Mouse (Mus musculus): ENCODE data around the gene Olfr633. TPM values are rescaled to one million over a fixed set of nuclear protein-coding genes. Genes with fewer than 3 reads are reported as not detected.

Olfr633 gene
- polyA plus RNA-seq, 1 experiment: not detected

GRCm38 (mm10) chr7:103970852-103971251, 26.6 kb downstream of the Olfr633 start, which contains the start of gene Olfr635:
Gene Olfr635 (plus strand): TSS chr7:103971152.
- no peak within 1 kb of the TSS for H3K4me3 ChIP-seq (replicated peaks; ENCODE audit: insufficient read depth, low read depth, low read length)
- no peaks in the 10 kb centered on the region for H3K27me3 ChIP-seq (ENCODE audit: control insufficient read depth, insufficient read depth, low read length)
- WGBS: 85% methylated on average over 1 of the region's 1 CpGs
- no peaks in the 10 kb centered on the region for H3K4me1 ChIP-seq (ENCODE audit: control insufficient read depth, insufficient read depth, low read length)
- TF ChIP-seq CTCF (IDR thresholded peaks at IDR 0.05; ENCODE audit: borderline replicate concordance, insufficient read depth, low read depth, low read length) (no peak), POLR2A (IDR thresholded peaks at IDR 0.05; ENCODE audit: borderline replicate concordance, insufficient read depth, low read length) (no peak)
- H3K27ac ChIP-seq (ENCODE audit: insufficient read depth, low read length): no peak within 1 kb of the TSS
- DNase-seq: no peak

DNA sequence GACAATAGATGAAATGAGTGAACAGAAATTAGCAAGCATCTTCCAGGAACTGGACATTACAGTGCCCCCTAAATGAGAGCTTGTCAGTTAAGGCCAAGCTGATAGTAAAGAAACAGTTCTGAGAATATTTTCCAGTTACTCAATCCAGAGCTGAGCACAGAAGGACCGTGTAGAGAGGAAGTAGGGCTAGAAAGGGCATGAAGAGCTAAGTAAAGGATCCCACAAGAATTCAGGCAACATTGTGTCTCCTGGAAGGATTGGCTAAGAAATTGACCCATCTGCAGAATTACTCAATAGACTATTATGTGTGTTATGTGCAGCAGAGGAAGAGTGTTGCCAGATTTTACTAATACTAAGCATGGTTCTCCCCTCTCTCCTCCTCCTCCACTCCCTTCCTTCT, 27.5 kb downstream of the Olfr633 start:
- Histone ChIP-seq H3K27ac (ENCODE audit: insufficient read depth, low read length) (no peak overlapping the region), H3K4me1 (ENCODE audit: control insufficient read depth, insufficient read depth, low read length) (no peaks in the 10 kb centered on the region), H3K4me3 (replicated peaks; ENCODE audit: insufficient read depth, low read depth, low read length) (no peak overlapping the region), H3K27me3 (ENCODE audit: control insufficient read depth, insufficient read depth, low read length) (no peaks in the 10 kb centered on the region)
- no peak for DNase-seq
- TF ChIP-seq CTCF (IDR thresholded peaks at IDR 0.05; ENCODE audit: borderline replicate concordance, insufficient read depth, low read depth, low read length): no peak
- no peak for TF ChIP-seq POLR2A (IDR thresholded peaks at IDR 0.05; ENCODE audit: borderline replicate concordance, insufficient read depth, low read length)
- WGBS: 37% methylated on average over 1 of the region's 1 CpGs

DNA sequence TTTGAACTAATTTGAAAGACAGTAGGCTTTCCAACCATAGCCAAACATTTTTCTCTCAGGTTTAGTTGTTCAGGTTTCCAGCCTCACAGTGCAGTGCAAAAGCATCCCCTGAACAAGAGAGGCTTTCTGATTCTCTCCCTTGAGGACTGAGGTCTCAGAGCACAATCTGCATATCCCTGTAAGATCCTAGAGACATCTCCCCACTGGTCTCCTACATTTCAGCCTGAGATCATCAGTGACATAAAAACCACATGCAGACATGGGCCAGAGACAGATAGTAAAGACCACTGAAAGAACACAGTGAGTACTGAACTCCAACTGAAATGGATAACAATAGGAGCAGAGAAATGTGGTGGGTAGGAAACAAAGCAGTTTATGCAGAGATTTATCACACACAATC, 54.2 kb downstream of the Olfr633 start, which contains the start of gene Olfr638:
Olfr638 (plus strand) TSS at position 301 of the 400 bp plus-strand sequence.
- no peaks in the 10 kb centered on the region for H3K4me1 ChIP-seq (ENCODE audit: control insufficient read depth, insufficient read depth, low read length)
- H3K4me3 ChIP-seq (replicated peaks; ENCODE audit: insufficient read depth, low read depth, low read length): no peak within 1 kb of the TSS
- H3K27ac ChIP-seq (ENCODE audit: insufficient read depth, low read length): no peak within 1 kb of the TSS
- H3K27me3 ChIP-seq (ENCODE audit: control insufficient read depth, insufficient read depth, low read length): no peaks in the 10 kb centered on the region
- TF ChIP-seq CTCF (IDR thresholded peaks at IDR 0.05; ENCODE audit: borderline replicate concordance, insufficient read depth, low read depth, low read length): no peak
- no peak for TF ChIP-seq POLR2A (IDR thresholded peaks at IDR 0.05; ENCODE audit: borderline replicate concordance, insufficient read depth, low read length)
- no peak for DNase-seq

Other genes starting within 250 kb of the Olfr633 start
- gene Olfr243, start 229.8 kb upstream of the Olfr633 start, polyA plus RNA-seq (2012; rRNA removed): not detected in 2 replicates
- not detected in 2 replicates for gene Olfr628, start 214.1 kb upstream of the Olfr633 start, polyA plus RNA-seq (2012; rRNA removed)
- gene Olfr629, start 199.5 kb upstream of the Olfr633 start, polyA plus RNA-seq (2012; rRNA removed): not detected in 2 replicates
- gene Olfr630, start 187.1 kb upstream of the Olfr633 start, polyA plus RNA-seq (2012; rRNA removed): not detected in 2 replicates
- gene Olfr69, start 172.8 kb upstream of the Olfr633 start, polyA plus RNA-seq (2012; rRNA removed): not detected in 2 replicates
- gene Olfr68, start 164.7 kb upstream of the Olfr633 start, polyA plus RNA-seq (2012; rRNA removed): not detected in 2 replicates
- gene Olfr67, start 152.6 kb upstream of the Olfr633 start, polyA plus RNA-seq (2012; rRNA removed): not detected in 2 replicates
- 64.2 and 175 TPM in 2 replicates for gene Hbb-bt, start 130.4 kb upstream of the Olfr633 start, polyA plus RNA-seq (2012; rRNA removed)
- gene Hbb-bs, start 116.3 kb upstream of the Olfr633 start, polyA plus RNA-seq (2012; rRNA removed): 581 and 1,292 TPM in 2 replicates
- gene Hbb-bh2, start 103.9 kb upstream of the Olfr633 start, polyA plus RNA-seq (2012; rRNA removed): not detected in 2 replicates
- 0.41 TPM in 1 of 2 replicates, not detected in the other for gene Hbb-bh1, start 101.3 kb upstream of the Olfr633 start, polyA plus RNA-seq (2012; rRNA removed)
- gene Hbb-y, start 91.2 kb upstream of the Olfr633 start, polyA plus RNA-seq (2012; rRNA removed): 1.3 and 2.3 TPM in 2 replicates
- not detected in 2 replicates for gene Olfr66, start 58.2 kb upstream of the Olfr633 start, polyA plus RNA-seq (2012; rRNA removed)
- gene Olfr64, start 50.0 kb upstream of the Olfr633 start, polyA plus RNA-seq (2012; rRNA removed): not detected in 2 replicates
- not detected in 2 replicates for gene Olfr65, start 41.0 kb upstream of the Olfr633 start, polyA plus RNA-seq (2012; rRNA removed)
- gene Olfr631, start 15.6 kb upstream of the Olfr633 start, polyA plus RNA-seq (2012; rRNA removed): not detected in 2 replicates
- gene Olfr632, start 10.1 kb upstream of the Olfr633 start, polyA plus RNA-seq (2012; rRNA removed): not detected in 2 replicates
- gene Olfr635, start 26.7 kb downstream of the Olfr633 start, polyA plus RNA-seq (2012; rRNA removed): not detected in 2 replicates
- gene Olfr638, start 54.3 kb downstream of the Olfr633 start, polyA plus RNA-seq (2012; rRNA removed): not detected in 2 replicates
- 0.02 TPM in 1 of 2 replicates, not detected in the other for gene Olfr639, start 72.9 kb downstream of the Olfr633 start, polyA plus RNA-seq (2012; rRNA removed)
- not detected in 2 replicates for gene Olfr640, start 81.1 kb downstream of the Olfr633 start, polyA plus RNA-seq (2012; rRNA removed)
- gene Olfr641, start 91.0 kb downstream of the Olfr633 start, polyA plus RNA-seq (2012; rRNA removed): not detected in 2 replicates
- not detected in 2 replicates for gene Olfr642, start 108.2 kb downstream of the Olfr633 start, polyA plus RNA-seq (2012; rRNA removed)
- gene 4930516K23Rik, start 117.0 kb downstream of the Olfr633 start, polyA plus RNA-seq (2012; rRNA removed): not detected in 2 replicates
- not detected in 2 replicates for gene Olfr644, start 127.4 kb downstream of the Olfr633 start, polyA plus RNA-seq (2012; rRNA removed)
- gene Olfr645, start 141.0 kb downstream of the Olfr633 start, polyA plus RNA-seq (2012; rRNA removed): not detected in 2 replicates
- gene Olfr646, start 160.4 kb downstream of the Olfr633 start, polyA plus RNA-seq (2012; rRNA removed): not detected in 2 replicates
- not detected in 2 replicates for gene Ubqln5, start 185.4 kb downstream of the Olfr633 start, polyA plus RNA-seq (2012; rRNA removed)
- not detected in 2 replicates for gene Olfr643, start 193.0 kb downstream of the Olfr633 start, polyA plus RNA-seq (2012; rRNA removed)
- gene Ubqln3, start 198.8 kb downstream of the Olfr633 start, polyA plus RNA-seq (2012; rRNA removed): not detected in 2 replicates
- gene Ubqlnl, start 206.1 kb downstream of the Olfr633 start, polyA plus RNA-seq (2012; rRNA removed): not detected in 2 replicates
- 0.06 and 0.18 TPM in 2 replicates for gene Olfm5, start 220.4 kb downstream of the Olfr633 start, polyA plus RNA-seq (2012; rRNA removed)
- 0.18 and 0.24 TPM in 2 replicates for gene Olfr648, start 239.0 kb downstream of the Olfr633 start, polyA plus RNA-seq (2012; rRNA removed)